Mouse (Mus musculus): ENCODE results near the gene E030018B13Rik.

The E030018B13Rik gene

GRCm38 (mm10) chr7:63938066-63938913 lies 21.6 kb downstream of the E030018B13Rik start:
- DNase-seq: peak; percentile 70 to 78

- DNase-seq: peak; percentile 96 to 98
Measured at GRCm38 (mm10) chr7:63938914-63939396, 22.3 kb downstream of the E030018B13Rik start, which contains the start of gene Klf13. TSS of gene Klf13 (minus strand) at chr7:63938915.

GRCm38 (mm10) chr7:63939397-63939951 lies 22.8 kb downstream of the E030018B13Rik start:
- peak; percentile 88 for DNase-seq

- DNase-seq: no peak
Measured at GRCm38 (mm10) chr7:63940321-63940720, 23.7 kb downstream of the E030018B13Rik start.

- no peak for DNase-seq
Measured at GRCm38 (mm10) chr7:63941050-63941449, 24.4 kb downstream of the E030018B13Rik start.

- DNase-seq: no peak
Measured at GRCm38 (mm10) chr7:63941501-63941900, 24.8 kb downstream of the E030018B13Rik start.

GRCm38 (mm10) chr7:63943946-63944345 lies 27.3 kb downstream of the E030018B13Rik start:
- DNase-seq: no peak

- no peak for DNase-seq
Measured at GRCm38 (mm10) chr7:63947514-63948487, 31.1 kb downstream of the E030018B13Rik start.

- peak; percentile 50 to 71 for DNase-seq
Measured at GRCm38 (mm10) chr7:63949176-63949575, 32.5 kb downstream of the E030018B13Rik start.

- DNase-seq: peak; percentile 92 to 94
Measured at GRCm38 (mm10) chr7:63950931-63951607, 34.4 kb downstream of the E030018B13Rik start.

- DNase-seq: no peak
Measured at GRCm38 (mm10) chr7:63952077-63952898, 35.6 kb downstream of the E030018B13Rik start.

- no peak for DNase-seq
Measured at GRCm38 (mm10) chr7:63955440-63955839, 38.8 kb downstream of the E030018B13Rik start.

GRCm38 (mm10) chr7:63956138-63956823 lies 39.6 kb downstream of the E030018B13Rik start:
- DNase-seq: peak in 1 of 2 experiments; percentile 18

GRCm38 (mm10) chr7:63956981-63957713 lies 40.5 kb downstream of the E030018B13Rik start:
- peak; percentile 27 to 45 for DNase-seq

- peak; percentile 62 to 67 for DNase-seq
Measured at GRCm38 (mm10) chr7:63957872-63958640, 41.4 kb downstream of the E030018B13Rik start.

GRCm38 (mm10) chr7:63963632-63964031 lies 47.0 kb downstream of the E030018B13Rik start:
- no peak for DNase-seq

GRCm38 (mm10) chr7:63964121-63964520 lies 47.5 kb downstream of the E030018B13Rik start:
- DNase-seq: peak; percentile 35 to 36

- peak; percentile 80 to 88 for DNase-seq
Measured at GRCm38 (mm10) chr7:63965135-63965534, 48.5 kb downstream of the E030018B13Rik start.
